Mouse (Mus musculus): ENCODE data around the gene Nup43. TPM values are rescaled to one million over a fixed set of nuclear protein-coding genes. Genes with fewer than 3 reads are reported as not detected.
A peak's percentile ranks its signal among the peaks of the same experiment; 100 is the strongest.

Nup43 gene
- total RNA-seq, 2 experiments from 2014 or later, result 4.5 to 6.2 TPM

DNA sequence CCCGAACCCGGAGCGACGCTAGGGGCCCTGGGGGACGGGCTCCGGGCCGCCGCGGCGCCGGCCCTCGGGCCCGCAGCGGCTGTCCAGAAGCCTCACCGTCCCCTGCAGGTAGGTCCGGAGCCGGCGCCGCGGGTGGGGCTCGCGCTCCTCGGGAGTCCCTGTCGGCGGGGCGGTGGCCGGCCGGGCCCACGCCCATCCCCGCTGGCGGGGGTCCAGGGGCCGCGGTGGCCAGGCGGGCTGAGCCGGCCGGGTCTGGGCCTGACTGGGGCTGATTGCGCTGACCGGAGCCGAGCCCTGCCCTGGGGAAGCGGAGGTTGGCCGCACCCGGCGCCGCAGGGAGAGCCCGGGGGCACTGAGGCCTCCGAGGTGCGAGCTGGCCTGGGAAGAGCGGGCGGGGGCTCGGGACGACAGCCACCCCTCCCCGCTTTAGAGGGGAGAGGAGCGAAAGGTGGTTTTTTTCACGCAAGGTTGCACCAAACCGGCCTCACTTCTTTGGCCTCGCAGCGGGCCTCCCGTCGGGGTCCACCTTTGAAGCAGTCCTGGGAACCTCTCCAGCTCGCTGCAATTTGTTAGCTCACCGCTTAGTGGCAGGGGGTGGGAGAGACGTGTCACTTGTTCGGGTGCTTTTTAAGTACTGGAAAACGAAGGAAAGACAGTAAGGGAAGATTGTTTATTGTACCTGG, 14.2 kb downstream of the Nup43 start:
- DNase-seq (ENCODE audit: low spot score), result peak; percentile 55
- intact Hi-C loops (cut with DNase I), result loop anchor here (2.0 to 5.0 kb wide), 2 partner anchors 17 to 96 kb away; no protein-coding TSS in a partner anchor

DNA sequence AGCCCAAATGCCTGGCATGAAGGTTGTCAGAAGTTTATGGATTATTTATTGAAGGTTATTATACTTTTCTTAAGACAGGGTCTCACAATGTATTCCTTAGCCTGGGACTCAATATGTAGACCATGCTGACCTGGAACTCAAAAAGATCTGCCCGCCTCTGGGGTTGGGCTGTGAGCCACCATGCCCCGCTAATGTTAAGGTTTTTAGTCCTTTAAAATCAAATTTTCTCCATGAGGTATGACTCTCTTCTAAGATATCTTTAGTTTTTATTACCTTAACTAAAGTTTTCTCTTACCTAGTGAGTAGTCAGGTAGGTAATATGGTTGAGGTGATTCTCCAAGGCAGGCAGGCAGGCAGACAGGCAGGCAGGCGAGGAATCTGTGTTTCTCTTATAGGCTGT, 14.9 kb downstream of the Nup43 start:
- intact Hi-C loops (cut with DNase I), result loop anchor here (5.0 kb wide), 1 partner anchor 95 kb away; no protein-coding TSS in a partner anchor
- no peak for DNase-seq (ENCODE audit: low spot score)

DNA sequence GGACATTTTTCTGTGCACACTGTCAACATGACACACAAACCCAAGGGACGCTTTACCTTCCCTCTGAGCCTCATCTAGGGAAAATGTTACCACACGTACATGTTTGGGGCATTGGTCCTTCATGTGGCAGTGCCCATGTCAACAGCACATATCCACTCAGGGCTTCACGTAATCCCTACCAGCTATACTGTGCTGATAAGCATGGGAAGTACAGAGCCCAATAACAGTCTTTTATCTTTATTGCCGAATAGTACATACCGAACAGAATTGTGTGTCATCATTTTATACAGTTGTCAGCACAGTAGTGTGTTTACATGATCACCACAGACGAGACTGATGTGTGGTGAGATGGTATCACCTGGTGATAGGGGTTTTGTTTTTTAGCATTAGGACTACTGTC, 19.6 kb downstream of the Nup43 start:
- intact Hi-C loops (cut with DNase I), result no loop called here
- DNase-seq (ENCODE audit: low spot score), result no peak

DNA sequence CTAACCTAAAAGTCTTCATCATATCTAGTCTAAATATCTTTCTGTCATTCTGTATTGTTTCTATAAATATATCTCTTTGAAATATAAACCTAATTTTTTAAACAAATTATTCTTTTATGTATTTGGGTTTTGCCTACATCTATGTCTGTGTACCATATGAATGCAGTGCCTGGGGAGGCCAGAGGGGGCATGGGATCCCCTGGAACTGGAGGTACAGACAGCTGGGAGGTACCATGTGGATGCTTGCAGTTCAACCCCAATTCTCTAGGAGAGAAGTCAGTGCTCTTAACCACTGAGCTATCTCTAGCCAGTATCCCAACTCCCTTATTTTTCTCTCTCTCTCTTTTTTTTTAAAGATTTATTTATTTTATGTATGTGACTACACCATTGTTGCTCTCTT, 28.0 kb downstream of the Nup43 start:
- intact Hi-C loops (cut with DNase I), result no loop called here
- no peak for DNase-seq (ENCODE audit: low spot score)

DNA sequence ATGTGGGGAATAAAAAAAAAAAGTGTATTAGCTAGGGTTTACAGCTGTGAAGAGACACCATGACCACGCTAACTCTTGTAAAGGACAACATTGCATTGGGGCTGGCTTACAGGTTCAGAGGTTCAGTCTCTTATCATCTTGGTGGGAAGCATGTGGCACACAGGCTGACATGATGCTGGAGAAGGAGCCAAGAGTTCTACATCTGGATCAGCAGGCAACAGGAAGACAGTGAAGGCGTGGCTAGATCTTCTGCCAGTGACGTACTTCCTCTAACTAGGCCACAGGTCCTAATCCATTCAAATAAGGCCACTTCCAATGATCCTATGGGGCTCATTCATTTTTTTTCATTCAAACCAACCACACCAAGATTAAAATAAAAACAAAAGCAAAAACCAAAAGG, 32.8 kb downstream of the Nup43 start:
- intact Hi-C loops (cut with DNase I), result no loop called here
- DNase-seq (ENCODE audit: low spot score), result no peak

DNA sequence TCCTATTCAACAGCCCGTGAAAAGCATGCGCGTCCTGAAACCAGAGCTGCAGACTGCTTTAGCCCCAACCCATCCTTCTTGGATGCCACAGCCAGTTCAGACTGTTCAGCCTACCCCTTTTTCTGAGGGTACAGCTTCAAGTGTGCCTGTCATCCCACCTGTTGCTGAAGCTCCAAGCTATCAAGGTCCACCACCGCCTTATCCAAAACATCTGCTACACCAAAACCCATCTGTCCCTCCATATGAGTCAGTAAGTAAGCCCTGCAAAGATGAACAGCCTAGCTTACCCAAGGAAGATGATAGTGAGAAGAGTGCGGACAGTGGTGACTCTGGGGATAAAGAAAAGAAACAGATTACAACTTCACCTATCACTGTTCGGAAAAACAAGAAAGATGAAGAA, 35.3 kb downstream of the Nup43 start:
- intact Hi-C loops (cut with DNase I), result no loop called here
- no peak for DNase-seq (ENCODE audit: low spot score)

DNA sequence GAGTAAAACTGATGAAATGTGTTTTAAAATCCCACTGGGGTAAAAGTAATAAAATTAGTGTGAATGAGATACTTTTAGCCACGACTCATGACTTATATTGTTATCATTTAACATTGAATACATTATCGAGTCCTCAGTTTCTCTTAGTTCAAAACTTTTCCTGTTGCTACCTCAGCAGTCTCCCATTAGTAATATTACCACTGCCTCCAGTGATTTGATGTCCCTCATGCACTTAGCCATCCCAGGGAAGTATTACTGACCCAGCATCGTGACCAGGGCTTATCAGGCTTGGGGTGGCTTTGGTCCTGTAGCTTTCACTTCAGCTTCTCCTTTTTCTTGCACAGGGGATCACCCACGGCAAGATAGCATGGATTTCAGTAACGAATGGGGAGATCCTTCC, 42.8 kb downstream of the Nup43 start:
- DNase-seq (ENCODE audit: low spot score), result no peak
- intact Hi-C loops (cut with DNase I), result no loop called here

DNA sequence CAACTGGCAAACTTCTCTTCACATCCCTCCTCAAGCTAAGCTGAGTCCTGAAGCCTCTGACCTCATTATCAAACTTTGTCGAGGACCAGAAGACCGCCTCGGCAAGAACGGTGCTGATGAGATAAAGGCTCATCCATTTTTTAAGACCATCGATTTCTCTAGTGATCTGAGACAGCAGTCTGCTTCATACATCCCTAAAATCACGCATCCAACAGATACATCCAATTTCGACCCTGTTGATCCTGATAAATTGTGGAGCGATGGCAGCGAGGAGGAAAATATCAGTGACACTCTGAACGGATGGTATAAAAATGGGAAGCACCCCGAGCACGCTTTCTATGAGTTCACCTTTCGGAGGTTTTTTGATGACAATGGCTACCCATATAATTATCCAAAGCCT, 45.2 kb downstream of the Nup43 start:
- intact Hi-C loops (cut with DNase I), result no loop called here
- no peak for DNase-seq (ENCODE audit: low spot score)

DNA sequence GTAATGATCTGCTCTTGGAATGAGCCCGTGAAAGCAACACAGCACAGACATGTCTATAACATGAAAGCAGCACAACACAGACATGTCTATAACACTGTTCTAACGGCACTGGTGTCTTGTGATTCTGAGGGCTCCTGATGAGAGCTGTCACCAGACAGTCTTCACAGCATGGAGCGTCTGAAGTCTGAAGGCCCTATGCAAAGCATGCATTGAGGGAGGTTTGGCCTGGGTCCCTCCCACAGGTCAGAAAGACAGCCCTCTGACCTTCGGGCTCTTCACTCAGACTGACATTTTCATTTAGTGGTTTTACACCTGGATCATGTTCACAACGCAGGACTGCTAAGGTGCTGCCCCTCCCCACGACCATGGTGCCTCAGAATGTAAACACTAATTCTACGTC, 47.8 kb downstream of the Nup43 start:
- DNase-seq (ENCODE audit: low spot score), result no peak

DNA sequence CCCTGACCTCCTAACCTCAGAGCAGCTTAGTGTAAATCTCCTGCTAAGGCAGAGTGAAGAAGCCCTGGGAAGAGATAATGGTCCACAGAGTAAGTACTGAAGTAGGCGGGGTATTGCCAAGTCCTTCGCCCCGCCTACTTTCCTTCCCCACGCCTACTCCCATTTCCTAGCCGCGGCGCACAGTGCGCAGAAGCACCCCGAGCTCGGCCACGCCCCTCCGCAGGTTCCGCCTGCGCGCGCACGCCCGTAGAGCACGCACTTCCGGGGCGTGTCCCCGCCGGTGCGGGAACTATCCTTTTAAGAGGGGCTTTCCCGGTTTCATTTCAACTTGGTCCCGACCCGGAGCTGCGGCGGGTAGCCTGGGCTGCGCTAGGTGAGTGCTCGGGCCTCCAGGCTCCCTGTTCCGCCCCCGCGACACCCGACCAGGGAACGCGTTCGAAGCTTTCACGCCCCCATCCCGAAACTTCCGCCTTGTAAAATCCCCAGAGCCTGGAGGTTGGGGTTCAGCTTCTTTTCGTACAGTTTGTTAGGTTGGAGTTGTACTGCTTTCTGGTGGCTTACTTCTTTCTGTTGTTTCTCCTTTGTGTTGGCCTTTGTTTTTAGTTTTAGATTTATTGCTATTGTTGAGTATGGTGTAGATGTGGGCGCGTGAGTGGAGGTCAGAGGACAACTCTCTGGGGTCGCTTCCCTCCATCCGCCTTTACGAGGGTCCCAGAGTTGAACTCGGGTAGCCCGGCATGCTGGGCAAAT, 58.6 kb downstream of the Nup43 start, which contains the start of gene Katna1:
Katna1 (plus strand) TSS at position 250 of the 750 bp plus-strand sequence.
- intact Hi-C loops (cut with DNase I), result loop anchor here (2.0 kb wide), 1 partner anchor 53 kb away; no protein-coding TSS in a partner anchor
- DNase-seq (ENCODE audit: low spot score), result peak; percentile 86

More for the DNA sequence above, 47.8 kb downstream of the Nup43 start:
- intact Hi-C loops (cut with DNase I), result no loop called here

DNA sequence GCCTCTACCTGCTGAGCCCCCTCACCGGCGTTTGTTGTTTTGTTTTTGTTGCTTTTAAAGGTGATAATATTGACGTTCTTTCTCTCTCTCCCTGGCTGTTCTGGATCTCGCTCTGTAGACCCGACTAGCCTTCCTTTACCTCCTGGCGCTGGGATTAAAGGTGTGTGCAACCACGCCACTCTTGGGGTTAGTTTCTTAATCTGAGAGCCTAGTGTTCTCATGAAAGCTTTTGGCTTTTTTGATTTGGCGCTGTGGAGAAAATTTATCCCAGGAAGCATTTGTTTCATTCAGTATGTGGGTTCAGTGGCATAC, 59.2 kb downstream of the Nup43 start:
- intact Hi-C loops (cut with DNase I), result loop anchor here (2.0 kb wide), 1 partner anchor 52 kb away; no protein-coding TSS in a partner anchor
- no peak for DNase-seq (ENCODE audit: low spot score)

DNA sequence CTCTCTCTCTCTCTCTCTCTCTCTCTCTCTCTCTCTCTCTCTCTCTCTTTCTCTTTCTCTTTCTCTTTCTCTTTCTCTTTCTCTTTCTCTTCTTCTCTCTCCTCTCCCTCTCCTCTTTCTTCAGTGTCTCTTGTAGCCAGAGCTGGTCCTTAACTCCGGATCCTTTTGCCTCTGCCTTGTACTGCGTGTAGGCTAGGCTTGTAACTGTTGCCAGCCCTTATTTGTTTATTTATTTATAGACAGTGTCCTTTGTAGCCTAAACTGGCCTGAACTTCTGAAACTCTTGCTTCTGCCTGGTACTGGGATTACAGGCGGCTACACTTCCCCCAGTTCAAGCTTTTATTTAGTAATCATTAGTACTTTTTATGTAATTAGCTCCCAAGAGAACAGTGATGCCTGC, 59.7 kb downstream of the Nup43 start:
- intact Hi-C loops (cut with DNase I), result loop anchor here (2.0 kb wide), 1 partner anchor 52 kb away; no protein-coding TSS in a partner anchor
- no peak for DNase-seq (ENCODE audit: low spot score)

Other genes starting within 250 kb of the Nup43 start
- gene Ulbp1, start 193.9 kb upstream of the Nup43 start, total RNA-seq (2021), result 1 to 10 TPM; 1.7 to 2.8 TPM
- 1 to 10 TPM; 2.5 to 2.6 TPM for gene Lrp11, start 77.7 kb upstream of the Nup43 start, total RNA-seq (2021)
- 100 to 1,000 TPM in 1 of 2 experiments, 10 to 100 TPM in 1; 92.9 to 105 TPM for gene Pcmt1, start 13.6 kb downstream of the Nup43 start, total RNA-seq (2021)
- gene Lats1, start 13.7 kb downstream of the Nup43 start, total RNA-seq (2021), result 10 to 100 TPM; 11.5 to 13.9 TPM
- 10 to 100 TPM; 12.6 to 14.3 TPM for gene Katna1, start 58.5 kb downstream of the Nup43 start, total RNA-seq (2021)
- 100 to 1,000 TPM; 111 to 113 TPM for gene Ginm1, start 125.3 kb downstream of the Nup43 start, total RNA-seq (2021)
- 10 to 100 TPM; 14.7 to 15.2 TPM for gene Ppil4, start 125.4 kb downstream of the Nup43 start, total RNA-seq (2021)
- gene Zc3h12d, start 165.0 kb downstream of the Nup43 start, total RNA-seq (2021), result under 1 TPM; 0.18 to 0.25 TPM